Mouse (Mus musculus): ENCODE data around the gene Bicc1. TPM values are rescaled to one million over a fixed set of nuclear protein-coding genes. Genes with fewer than 3 reads are reported as not detected.

Gene Bicc1
- polyA plus RNA-seq, 1 experiment = 4.2 TPM

DNA sequence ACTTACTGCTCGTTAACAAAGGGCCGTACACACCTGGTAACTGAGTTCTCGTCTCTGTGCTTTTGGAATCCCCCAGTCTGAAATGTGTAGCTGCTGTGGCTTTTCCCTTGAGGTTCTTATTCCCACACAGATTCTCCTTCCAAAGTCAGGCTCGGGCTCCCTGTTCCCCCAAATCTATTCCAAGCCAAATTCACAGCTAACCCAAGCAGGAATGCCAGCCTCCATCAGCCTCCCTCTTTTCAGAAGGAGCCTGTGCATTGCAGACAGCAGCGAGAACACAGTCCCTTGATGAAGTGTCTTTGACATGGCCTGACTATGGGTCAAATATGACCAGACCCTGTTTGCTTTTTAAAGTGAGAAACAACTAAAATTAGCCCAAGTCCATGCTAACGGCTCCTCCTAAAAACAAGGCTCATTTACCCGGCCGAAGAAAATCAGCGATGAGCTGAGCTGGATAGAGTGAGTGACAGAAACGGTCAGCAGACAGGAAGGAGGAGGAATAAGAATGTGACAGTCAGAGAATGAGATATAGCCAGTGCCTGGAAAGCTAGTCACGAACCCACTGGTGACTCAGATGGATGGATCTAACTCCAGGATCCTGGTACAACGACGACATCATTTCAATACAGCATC lies 240.4 kb downstream of the Bicc1 start:
- H3K4me3 ChIP-seq (ENCODE audit: insufficient read depth, low read depth, low read length) = no peak overlapping the region
- no peak overlapping the region for H3K27ac ChIP-seq (replicated peaks; ENCODE audit: low read depth, low read length)
- H3K4me1 ChIP-seq (ENCODE audit: control insufficient read depth, insufficient read depth, insufficient read length, low read length) = no peaks in the 10 kb centered on the region

DNA sequence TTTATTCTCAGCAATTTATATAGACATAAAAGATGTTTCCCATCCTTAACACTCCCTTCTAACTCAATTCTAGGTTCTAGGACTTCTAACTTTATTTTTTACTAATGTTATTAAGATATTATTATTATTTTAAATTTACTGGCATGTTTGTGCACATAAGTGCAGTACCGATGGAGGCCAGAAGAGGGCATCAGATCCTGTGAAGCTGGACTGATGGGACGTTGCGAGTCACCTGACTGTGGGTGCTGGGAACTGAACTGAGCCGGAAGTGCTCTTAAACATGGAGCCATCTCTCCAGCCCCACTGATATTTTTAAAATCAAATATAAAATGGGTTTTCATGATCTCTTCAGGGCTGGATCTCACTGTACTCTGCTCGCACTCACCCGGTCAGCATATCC lies 242.8 kb downstream of the Bicc1 start:
- Histone ChIP-seq H3K4me1 (ENCODE audit: control insufficient read depth, insufficient read depth, insufficient read length, low read length) (no peaks in the 10 kb centered on the region), H3K27ac (replicated peaks; ENCODE audit: low read depth, low read length) (no peak overlapping the region), H3K4me3 (ENCODE audit: insufficient read depth, low read depth, low read length) (no peak overlapping the region)

GRCm38 (mm10) chr10:70915096-70915495 lies 244.4 kb downstream of the Bicc1 start:
- Histone ChIP-seq H3K4me3 (ENCODE audit: insufficient read depth, low read depth, low read length) (no peak overlapping the region), H3K27ac (replicated peaks; ENCODE audit: low read depth, low read length) (no peak overlapping the region), H3K4me1 (ENCODE audit: control insufficient read depth, insufficient read depth, insufficient read length, low read length) (no peaks in the 10 kb centered on the region)

- H3K4me3 ChIP-seq (ENCODE audit: insufficient read depth, low read depth, low read length) = no peak overlapping the region
- H3K27ac ChIP-seq (replicated peaks; ENCODE audit: low read depth, low read length) = no peak overlapping the region
- H3K4me1 ChIP-seq (ENCODE audit: control insufficient read depth, insufficient read depth, insufficient read length, low read length) = no peaks in the 10 kb centered on the region
Measured at GRCm38 (mm10) chr10:70903936-70904335, 255.6 kb downstream of the Bicc1 start.

DNA sequence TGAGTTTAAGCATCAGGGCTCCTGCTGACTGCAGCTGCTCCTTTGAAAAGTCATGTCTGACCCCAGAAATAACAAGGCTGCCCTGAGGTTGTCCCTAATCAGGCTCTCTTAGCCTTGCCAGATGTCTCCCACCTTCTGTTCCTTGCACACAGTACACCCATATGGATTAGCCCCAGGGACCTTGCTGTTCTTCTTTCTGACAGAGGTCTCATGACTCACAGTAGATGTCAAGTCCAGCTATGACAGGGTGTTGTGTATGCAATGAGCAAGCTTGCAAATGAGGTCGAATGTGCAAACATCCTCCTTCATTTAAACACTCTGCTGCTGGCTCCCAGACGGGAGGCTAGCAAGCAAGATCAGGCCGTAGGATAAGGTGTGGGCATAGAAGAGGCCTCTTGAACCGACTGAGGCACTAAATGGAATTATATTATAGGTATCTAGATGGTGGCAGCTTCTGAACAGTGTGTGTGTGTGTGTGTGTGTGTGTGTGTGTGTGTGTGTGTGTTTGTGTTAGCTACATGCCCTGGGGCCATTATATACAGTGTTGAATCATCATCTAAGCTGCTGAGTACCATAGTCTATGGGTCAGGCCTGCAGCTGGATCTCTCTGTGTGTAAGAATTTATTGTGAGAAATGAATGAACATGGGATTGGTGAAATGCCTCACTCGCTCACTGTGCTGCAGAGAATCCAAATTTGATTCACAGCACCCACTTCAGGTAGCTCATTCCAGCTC lies 256.6 kb downstream of the Bicc1 start:
- no peak overlapping the region for H3K27ac ChIP-seq (replicated peaks; ENCODE audit: low read depth, low read length)
- no peaks in the 10 kb centered on the region for H3K4me1 ChIP-seq (ENCODE audit: control insufficient read depth, insufficient read depth, insufficient read length, low read length)
- H3K4me3 ChIP-seq (ENCODE audit: insufficient read depth, low read depth, low read length) = no peak overlapping the region

- Histone ChIP-seq H3K4me3 (ENCODE audit: insufficient read depth, low read depth, low read length) (no peak overlapping the region), H3K27ac (replicated peaks; ENCODE audit: low read depth, low read length) (no peak overlapping the region), H3K4me1 (ENCODE audit: control insufficient read depth, insufficient read depth, insufficient read length, low read length) (no peaks in the 10 kb centered on the region)
Measured at GRCm38 (mm10) chr10:70901193-70901875, 258.2 kb downstream of the Bicc1 start.

DNA sequence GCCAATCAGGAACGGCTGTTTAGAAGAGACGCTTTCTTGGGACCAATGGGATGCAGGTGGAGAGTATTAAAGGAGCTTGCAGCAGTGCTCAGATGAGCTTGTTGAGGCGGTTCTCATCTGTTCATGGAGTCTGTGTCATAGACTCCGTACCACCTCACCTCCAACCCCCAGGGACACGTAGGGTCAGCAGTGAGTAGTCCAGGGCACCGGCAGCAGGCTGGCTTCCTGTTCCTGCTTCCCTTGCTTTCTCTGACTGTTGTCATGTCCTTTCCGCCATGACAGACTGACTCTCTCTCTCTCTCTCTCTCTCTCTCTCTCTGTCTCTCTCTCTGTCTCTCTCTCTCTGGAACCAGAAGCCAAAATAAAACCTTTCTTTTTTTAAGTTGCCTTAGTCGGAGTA lies 263.6 kb downstream of the Bicc1 start:
- Histone ChIP-seq H3K27ac (replicated peaks; ENCODE audit: low read depth, low read length) (no peak overlapping the region), H3K4me1 (ENCODE audit: control insufficient read depth, insufficient read depth, insufficient read length, low read length) (no peaks in the 10 kb centered on the region), H3K4me3 (ENCODE audit: insufficient read depth, low read depth, low read length) (no peak overlapping the region)

- no peaks in the 10 kb centered on the region for H3K4me1 ChIP-seq (ENCODE audit: control insufficient read depth, insufficient read depth, insufficient read length, low read length)
Measured at GRCm38 (mm10) chr10:70878046-70878445, 281.5 kb downstream of the Bicc1 start.

GRCm38 (mm10) chr10:70877631-70878030 lies 281.9 kb downstream of the Bicc1 start:
- Histone ChIP-seq H3K4me3 (ENCODE audit: insufficient read depth, low read depth, low read length) (no peak overlapping the region), H3K4me1 (ENCODE audit: control insufficient read depth, insufficient read depth, insufficient read length, low read length) (no peaks in the 10 kb centered on the region), H3K27ac (replicated peaks; ENCODE audit: low read depth, low read length) (no peak overlapping the region)

More at GRCm38 (mm10) chr10:70878046-70878445, 281.5 kb downstream of the Bicc1 start:
- Histone ChIP-seq H3K4me3 (ENCODE audit: insufficient read depth, low read depth, low read length) (no peak overlapping the region), H3K27ac (replicated peaks; ENCODE audit: low read depth, low read length) (no peak overlapping the region)

DNA sequence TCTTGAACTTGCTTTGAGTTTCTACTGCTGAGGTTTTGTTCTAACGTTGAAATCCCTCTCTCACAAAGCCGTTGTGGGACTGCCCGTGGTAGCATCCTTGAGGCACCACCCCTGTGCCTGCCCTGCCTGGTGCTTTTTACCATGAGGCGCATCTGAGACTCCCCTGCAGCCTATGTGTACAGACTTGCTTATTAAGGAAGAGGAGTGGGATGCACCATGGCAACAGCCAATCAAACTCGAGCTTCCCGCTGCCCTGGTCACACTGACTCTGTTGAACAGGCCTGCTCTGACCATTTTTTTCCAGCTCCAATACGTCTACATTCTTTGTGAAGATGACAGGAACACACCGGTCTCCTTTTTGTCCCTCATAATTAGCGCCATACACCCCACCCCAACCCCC lies 283.0 kb downstream of the Bicc1 start:
- Histone ChIP-seq H3K27ac (replicated peaks; ENCODE audit: low read depth, low read length) (no peak overlapping the region), H3K4me1 (ENCODE audit: control insufficient read depth, insufficient read depth, insufficient read length, low read length) (no peaks in the 10 kb centered on the region), H3K4me3 (ENCODE audit: insufficient read depth, low read depth, low read length) (no peak overlapping the region)

DNA sequence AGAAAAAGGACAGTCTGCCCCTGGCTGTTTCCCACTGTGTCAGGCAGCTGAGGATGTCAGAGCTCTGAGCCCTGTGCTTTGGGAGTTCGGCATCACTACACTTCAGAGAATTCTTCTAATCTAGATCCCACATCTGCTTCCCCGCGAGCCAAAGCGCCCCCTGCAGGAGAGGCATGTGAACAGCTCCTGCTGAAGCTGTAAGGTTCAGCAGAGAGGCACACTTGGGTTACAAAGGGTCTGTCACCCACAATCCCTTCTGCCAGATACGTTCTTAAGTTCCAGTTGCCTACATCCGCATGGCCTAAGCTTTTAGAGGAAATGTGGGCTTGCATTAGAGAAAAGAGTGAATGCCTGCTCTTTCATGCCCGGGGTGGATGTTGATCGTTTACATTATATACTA lies 283.4 kb downstream of the Bicc1 start:
- Histone ChIP-seq H3K27ac (replicated peaks; ENCODE audit: low read depth, low read length) (no peak overlapping the region), H3K4me3 (ENCODE audit: insufficient read depth, low read depth, low read length) (no peak overlapping the region), H3K4me1 (ENCODE audit: control insufficient read depth, insufficient read depth, insufficient read length, low read length) (no peaks in the 10 kb centered on the region)

DNA sequence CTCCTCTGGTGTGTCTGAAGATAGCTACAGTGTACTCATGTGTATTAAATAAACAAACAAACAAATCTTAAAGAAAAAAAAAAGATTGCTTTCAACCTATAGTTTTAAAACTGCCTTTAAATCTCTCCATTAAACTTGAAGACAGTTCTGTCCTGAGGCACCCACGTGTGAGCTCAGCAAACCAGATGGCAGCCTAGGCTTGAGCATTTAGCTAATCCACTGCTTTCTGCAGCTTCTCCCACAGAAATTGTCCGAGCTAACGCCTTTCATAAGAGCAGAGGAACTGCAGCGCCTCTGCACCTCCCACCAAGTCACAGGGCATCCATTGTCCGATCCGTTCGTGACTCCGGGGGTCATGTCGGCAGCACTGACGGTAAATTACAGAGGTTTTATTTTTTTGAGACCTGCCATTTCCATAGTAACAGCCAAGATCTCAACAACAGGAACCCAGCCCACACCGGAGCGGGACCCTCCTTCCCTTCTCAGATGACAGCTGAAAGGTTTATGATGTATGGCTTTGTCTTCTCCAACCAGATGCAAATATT lies 284.4 kb downstream of the Bicc1 start:
- Histone ChIP-seq H3K4me3 (ENCODE audit: insufficient read depth, low read depth, low read length) (no peak overlapping the region), H3K4me1 (ENCODE audit: control insufficient read depth, insufficient read depth, insufficient read length, low read length) (no peaks in the 10 kb centered on the region), H3K27ac (replicated peaks; ENCODE audit: low read depth, low read length) (no peak overlapping the region)

Other genes with a start within 250 kb of the Bicc1 start
- gene Tfam, start 78.6 kb upstream of the Bicc1 start, polyA plus RNA-seq (2012; ENCODE audit: insufficient read depth, insufficient read length, missing spikeins) = 44.8 and 63.6 TPM in 2 replicates
- 14.9 and 20.1 TPM in 2 replicates for gene Ube2d1, start 125.6 kb upstream of the Bicc1 start, polyA plus RNA-seq (2012; ENCODE audit: insufficient read depth, insufficient read length, missing spikeins)
- 297 and 314 TPM in 2 replicates for gene Cisd1, start 185.3 kb upstream of the Bicc1 start, polyA plus RNA-seq (2012; ENCODE audit: insufficient read depth, insufficient read length, missing spikeins)
- gene Ipmk, start 188.1 kb upstream of the Bicc1 start, polyA plus RNA-seq (2012; ENCODE audit: insufficient read depth, insufficient read length, missing spikeins) = 3.5 and 5.1 TPM in 2 replicates

Measured in brown adipose tissue, adult 24 weeks (tissue).